ENCODE assay signal across 8 mouse cellular contexts in genomic region chr2:160451057-160451456, GRCm38 (mm10).
DNase-seq lines count a peak whose midpoint lies in the region; ATAC-seq lines count a peak whose summit lies in the region.

No protein-coding gene starts in this region.

- DNase-seq in heart, embryonic 10.5 days (ENCODE audit: low spot score) = no peak
- no peak for DNase-seq in heart, postnatal 10 days
- no peak for DNase-seq in midbrain, embryonic 14.5 days
- no peak for DNase-seq in thymus, postnatal 10 days (ENCODE audit: low spot score in 2 of 2)
- no peak for DNase-seq in cerebellum, adult 9-10 months
- DNase-seq in spleen, postnatal 36 days (ENCODE audit: low spot score in 2 of 2) = no peak

- peak overlapping the region; percentile 79 for H3K4me2 ChIP-seq in embryonic facial prominence, embryonic 13.5 days
- H3K4me2 ChIP-seq in hindbrain, embryonic 15.5 days = peak overlapping the region; percentile 63
- peak overlapping the region; percentile 63 for H3K4me2 ChIP-seq in midbrain, embryonic 14.5 days (ENCODE audit: low read length)

- no peaks in the 10 kb centered on the region for H3K9me3 ChIP-seq in heart, embryonic 10.5 days
- no peaks in the 10 kb centered on the region for H3K9me3 ChIP-seq in embryonic facial prominence, embryonic 13.5 days
- H3K9me3 ChIP-seq in hindbrain, embryonic 15.5 days = no peaks in the 10 kb centered on the region
- H3K9me3 ChIP-seq in midbrain, embryonic 14.5 days (ENCODE audit: control insufficient read depth, low read length) = no peaks in the 10 kb centered on the region

- H3K27me3 ChIP-seq in heart, embryonic 10.5 days (ENCODE audit: insufficient read depth, poor library complexity, severe bottlenecking) = peaks cover 41% of the 10 kb centered on the region
- peaks cover 9% of the 10 kb centered on the region for H3K27me3 ChIP-seq in embryonic facial prominence, embryonic 13.5 days
- 0 out of 2 replicates have a peak, but pooled peaks cover 20% of the 10 kb centered on the region for H3K27me3 ChIP-seq in hindbrain, embryonic 15.5 days
- no peaks in the 10 kb centered on the region for H3K27me3 ChIP-seq in midbrain, embryonic 14.5 days (ENCODE audit: control insufficient read depth, insufficient read depth, low read length)

- H3K36me3 ChIP-seq in heart, embryonic 10.5 days = no peaks in the 10 kb centered on the region
- H3K36me3 ChIP-seq in embryonic facial prominence, embryonic 13.5 days = no peaks in the 10 kb centered on the region
- H3K36me3 ChIP-seq in hindbrain, embryonic 15.5 days = no peaks in the 10 kb centered on the region
- H3K36me3 ChIP-seq in midbrain, embryonic 14.5 days (ENCODE audit: control insufficient read depth, insufficient read depth, low read length) = no peaks in the 10 kb centered on the region

- intact Hi-C loops in heart, postnatal 10 days (cut with DNase I) = loop anchor here (5.0 kb wide), 2 partner anchors 51 to 81 kb away; no protein-coding TSS in a partner anchor

- H3K27ac ChIP-seq in heart, embryonic 10.5 days = peak overlapping the region; percentile 88
- H3K27ac ChIP-seq in embryonic facial prominence, embryonic 13.5 days = peak overlapping the region; percentile 88
- H3K27ac ChIP-seq in hindbrain, embryonic 15.5 days (replicated peaks) = no peak overlapping the region; the same call in 1 of the 2 replicates
- no peak overlapping the region for H3K27ac ChIP-seq in midbrain, embryonic 14.5 days (replicated peaks; ENCODE audit: low read depth, low read length)

- 0 out of 2 replicates have a peak overlapping the region, but pooled peaks have one; percentile 69 for H3K9ac ChIP-seq in embryonic facial prominence, embryonic 13.5 days
- no peak overlapping the region for H3K9ac ChIP-seq in hindbrain, embryonic 15.5 days
- no peak overlapping the region for H3K9ac ChIP-seq in midbrain, embryonic 14.5 days (replicated peaks; ENCODE audit: low read length)

- H3K4me3 ChIP-seq in heart, embryonic 10.5 days = peak overlapping the region; percentile 60
- peak overlapping the region; percentile 46 for H3K4me3 ChIP-seq in embryonic facial prominence, embryonic 13.5 days
- peak overlapping the region; percentile 29; the same call in 1 of the 2 replicates for H3K4me3 ChIP-seq in hindbrain, embryonic 15.5 days
- peak overlapping the region; percentile 29; the same call in 1 of the 2 replicates for H3K4me3 ChIP-seq in midbrain, embryonic 14.5 days (replicated peaks; ENCODE audit: low read depth, low read length)

- no peak for ATAC-seq in embryonic facial prominence, embryonic 13.5 days (ENCODE audit: insufficient number of reproducible peaks, insufficient read depth, low FRiP score, low TSS enrichment, low read depth)
- peak; percentile 44 for ATAC-seq in hindbrain, embryonic 15.5 days (ENCODE audit: low FRiP score, low read depth)
- ATAC-seq in midbrain, embryonic 14.5 days (ENCODE audit: low FRiP score, low TSS enrichment) = peak; percentile 56; the same call in 1 of the 2 replicates

- 8% methylated on average over 8 of the region's 8 CpGs for WGBS in heart, embryonic 10.5 days
- WGBS in embryonic facial prominence, embryonic 13.5 days = 7% methylated on average over 8 of the region's 8 CpGs
- WGBS in hindbrain, embryonic 15.5 days = 5% methylated on average over 8 of the region's 8 CpGs
- WGBS in midbrain, embryonic 14.5 days = 8% methylated on average over 8 of the region's 8 CpGs

- peaks cover 27% of the 10 kb centered on the region for H3K4me1 ChIP-seq in heart, embryonic 10.5 days
- peaks cover 27% of the 10 kb centered on the region for H3K4me1 ChIP-seq in embryonic facial prominence, embryonic 13.5 days
- H3K4me1 ChIP-seq in hindbrain, embryonic 15.5 days (replicated peaks) = peaks cover 26% of the 10 kb centered on the region
- H3K4me1 ChIP-seq in midbrain, embryonic 14.5 days (ENCODE audit: control insufficient read depth, insufficient read depth, low read length) = peaks cover 9% of the 10 kb centered on the region

Comparison
In these comparisons a context has a peak if more than half of its experiments do, and no peak if none do; other contexts are left out.
1. H3K27ac ChIP-seq: peak in heart, embryonic 10.5 days (single experiment) and embryonic facial prominence, embryonic 13.5 days (single experiment); none in hindbrain, embryonic 15.5 days (single experiment) and midbrain, embryonic 14.5 days (single experiment).
2. Peak in every context shown above with its lines, with median percentiles within 50 percentile points of each other: H3K4me3 ChIP-seq and H3K4me2 ChIP-seq.